Mouse (Mus musculus): ENCODE data around the gene Mipol1. TPM values are rescaled to one million over a fixed set of nuclear protein-coding genes. Genes with fewer than 3 reads are reported as not detected.
A peak's percentile ranks its signal among the peaks of the same experiment; 100 is the strongest.

Gene Mipol1
- total RNA-seq, 2 experiments from 2014 or later: 3.0 to 3.4 TPM

DNA sequence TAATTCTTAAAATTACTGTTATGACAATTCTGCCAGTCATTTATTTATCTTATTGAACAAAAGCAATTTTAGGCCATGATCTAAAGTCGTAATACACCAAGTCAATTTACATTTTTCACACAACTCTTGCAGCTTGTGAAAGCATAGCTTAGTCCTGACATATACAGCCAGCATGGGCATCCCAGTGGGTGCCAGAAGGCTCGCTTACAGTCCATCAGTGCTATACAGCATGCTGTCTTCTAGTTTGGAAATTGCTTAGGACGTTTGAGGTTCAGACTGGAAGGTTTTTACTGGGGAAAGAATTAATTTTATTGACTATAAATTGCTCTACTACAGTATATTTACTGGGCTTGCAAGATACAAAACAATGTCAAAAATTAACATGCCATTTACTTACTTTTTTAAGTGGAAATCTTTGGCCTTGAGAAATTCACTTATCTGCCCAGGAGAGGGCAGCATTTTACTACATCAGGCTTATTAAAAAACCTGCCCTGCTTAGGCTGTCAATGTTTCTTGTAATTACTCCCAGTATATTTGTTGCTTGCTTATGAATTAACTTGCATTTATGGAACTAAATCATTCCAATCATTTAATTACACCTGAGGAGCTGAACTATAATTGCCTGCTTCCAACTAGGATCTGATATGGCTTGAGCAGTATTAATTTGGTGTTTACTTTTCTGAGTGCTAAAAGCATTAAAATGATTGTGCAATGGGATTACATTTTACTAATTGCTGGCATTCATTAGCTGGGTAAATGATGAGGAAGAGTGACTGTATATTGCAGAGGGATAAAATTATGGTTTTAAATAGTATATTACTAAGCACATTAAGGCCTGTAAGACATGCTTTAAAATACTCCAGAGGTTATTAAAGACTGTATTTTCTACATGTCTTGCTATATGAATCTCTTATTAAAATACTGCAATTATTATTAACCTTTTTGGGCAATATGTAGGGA lies 51.2 kb downstream of the Mipol1 start:
- Histone ChIP-seq H3K27ac (no peak overlapping the region), H3K4me3 (no peak overlapping the region)
- peak; percentile 74 for TF ChIP-seq CTCF (IDR thresholded peaks at IDR 0.05)
- intact Hi-C loops (cut with DNase I): loop anchor here (5.0 kb wide), 2 partner anchors 266 to 506 kb away; partner anchors contain the start of gene Foxa1
- DNase-seq: no peak

GRCm38 (mm10) chr12:57285303-57286059 lies 55.3 kb downstream of the Mipol1 start:
- Histone ChIP-seq H3K27ac (no peak overlapping the region), H3K4me3 (no peak overlapping the region)
- intact Hi-C loops (cut with DNase I): no loop called here
- TF ChIP-seq CTCF (IDR thresholded peaks at IDR 0.05): no peak
- no peak for DNase-seq

- no peak overlapping the region for H3K27ac ChIP-seq
- DNase-seq: no peak
- intact Hi-C loops (cut with DNase I): no loop called here
- TF ChIP-seq CTCF (IDR thresholded peaks at IDR 0.05): no peak
- no peak overlapping the region for H3K4me3 ChIP-seq
Measured at GRCm38 (mm10) chr12:57307337-57307736, 77.1 kb downstream of the Mipol1 start.

DNA sequence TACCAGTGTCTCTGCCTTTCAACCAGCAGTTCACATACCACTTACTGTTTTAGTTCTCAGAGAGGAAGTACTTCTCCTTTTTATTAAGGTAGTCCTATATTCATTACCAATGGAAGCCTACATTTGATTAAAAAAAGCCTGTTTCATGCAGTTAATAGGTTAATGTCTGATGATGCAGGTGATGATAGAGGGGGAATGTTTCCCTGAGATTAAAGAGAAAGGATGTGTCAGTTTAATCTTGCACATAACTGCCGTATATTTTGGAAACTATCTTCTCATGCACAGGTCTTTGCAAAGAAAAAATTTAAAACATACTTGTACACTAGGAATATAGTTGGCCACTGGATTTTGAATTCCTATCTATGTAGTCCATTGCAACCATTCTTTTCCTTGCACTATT lies 77.5 kb downstream of the Mipol1 start:
- no peak overlapping the region for H3K4me3 ChIP-seq
- no peak for TF ChIP-seq CTCF (IDR thresholded peaks at IDR 0.05)
- H3K27ac ChIP-seq: no peak overlapping the region
- no peak for DNase-seq
- intact Hi-C loops (cut with DNase I): no loop called here

GRCm38 (mm10) chr12:57339053-57339452 lies 108.8 kb downstream of the Mipol1 start:
- Histone ChIP-seq H3K4me3 (no peak overlapping the region), H3K27ac (no peak overlapping the region)
- no peak for DNase-seq
- intact Hi-C loops (cut with DNase I): no loop called here
- no peak for TF ChIP-seq CTCF (IDR thresholded peaks at IDR 0.05)

GRCm38 (mm10) chr12:57340111-57340510 lies 109.9 kb downstream of the Mipol1 start:
- no peak overlapping the region for H3K4me3 ChIP-seq
- no peak overlapping the region for H3K27ac ChIP-seq
- intact Hi-C loops (cut with DNase I): no loop called here
- no peak for DNase-seq
- TF ChIP-seq CTCF (IDR thresholded peaks at IDR 0.05): no peak

DNA sequence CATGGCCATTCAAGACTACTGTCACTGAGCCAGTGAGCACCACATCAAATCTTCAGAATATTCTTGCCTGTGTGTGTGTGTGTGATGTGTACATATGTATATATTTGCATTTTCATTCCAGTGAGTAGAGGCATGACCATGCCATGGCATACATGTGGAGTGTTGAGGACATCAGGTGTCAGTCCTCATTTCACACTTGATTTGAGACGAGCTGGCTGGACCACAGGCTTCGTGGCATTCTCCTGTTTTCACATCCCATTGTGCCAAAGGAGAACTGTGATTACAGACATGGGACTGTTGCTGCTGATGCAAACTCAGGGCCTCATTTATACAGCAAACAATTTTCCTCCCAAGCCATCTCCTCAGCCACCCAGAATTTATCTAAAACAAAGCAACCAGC lies 132.5 kb downstream of the Mipol1 start:
- DNase-seq: no peak
- H3K4me3 ChIP-seq: no peak overlapping the region
- intact Hi-C loops (cut with DNase I): no loop called here
- TF ChIP-seq CTCF (IDR thresholded peaks at IDR 0.05): no peak
- H3K27ac ChIP-seq: no peak overlapping the region

GRCm38 (mm10) chr12:57364027-57364426 lies 133.8 kb downstream of the Mipol1 start:
- Histone ChIP-seq H3K4me3 (no peak overlapping the region), H3K27ac (no peak overlapping the region)
- intact Hi-C loops (cut with DNase I): no loop called here
- no peak for DNase-seq
- TF ChIP-seq CTCF (IDR thresholded peaks at IDR 0.05): no peak

- TF ChIP-seq CTCF (IDR thresholded peaks at IDR 0.05): no peak
- no peak overlapping the region for H3K4me3 ChIP-seq
- DNase-seq: no peak
- H3K27ac ChIP-seq: no peak overlapping the region
- intact Hi-C loops (cut with DNase I): no loop called here
Measured at GRCm38 (mm10) chr12:57371790-57372547, 141.7 kb downstream of the Mipol1 start.

DNA sequence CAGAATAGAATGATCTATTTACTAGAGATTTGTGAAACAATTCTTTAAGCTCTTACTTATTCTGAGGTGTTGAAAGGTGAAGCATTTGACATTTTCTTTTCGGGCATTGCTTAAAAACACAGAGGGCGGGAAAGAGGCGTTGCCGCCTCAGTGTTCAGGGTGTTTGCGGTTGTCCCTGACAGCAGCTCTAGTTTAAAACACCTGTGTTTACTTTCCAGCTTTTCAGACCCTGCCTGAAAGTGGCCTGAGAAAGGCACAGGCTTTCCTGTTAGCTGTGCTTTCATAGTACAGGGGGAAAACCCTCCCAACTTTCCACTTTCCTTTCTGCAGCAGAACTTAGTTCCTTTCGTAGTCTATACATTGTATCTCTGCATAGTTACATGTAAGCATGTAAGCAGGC lies 152.6 kb downstream of the Mipol1 start:
- intact Hi-C loops (cut with DNase I): no loop called here
- no peak for TF ChIP-seq CTCF (IDR thresholded peaks at IDR 0.05)
- no peak for DNase-seq

DNA sequence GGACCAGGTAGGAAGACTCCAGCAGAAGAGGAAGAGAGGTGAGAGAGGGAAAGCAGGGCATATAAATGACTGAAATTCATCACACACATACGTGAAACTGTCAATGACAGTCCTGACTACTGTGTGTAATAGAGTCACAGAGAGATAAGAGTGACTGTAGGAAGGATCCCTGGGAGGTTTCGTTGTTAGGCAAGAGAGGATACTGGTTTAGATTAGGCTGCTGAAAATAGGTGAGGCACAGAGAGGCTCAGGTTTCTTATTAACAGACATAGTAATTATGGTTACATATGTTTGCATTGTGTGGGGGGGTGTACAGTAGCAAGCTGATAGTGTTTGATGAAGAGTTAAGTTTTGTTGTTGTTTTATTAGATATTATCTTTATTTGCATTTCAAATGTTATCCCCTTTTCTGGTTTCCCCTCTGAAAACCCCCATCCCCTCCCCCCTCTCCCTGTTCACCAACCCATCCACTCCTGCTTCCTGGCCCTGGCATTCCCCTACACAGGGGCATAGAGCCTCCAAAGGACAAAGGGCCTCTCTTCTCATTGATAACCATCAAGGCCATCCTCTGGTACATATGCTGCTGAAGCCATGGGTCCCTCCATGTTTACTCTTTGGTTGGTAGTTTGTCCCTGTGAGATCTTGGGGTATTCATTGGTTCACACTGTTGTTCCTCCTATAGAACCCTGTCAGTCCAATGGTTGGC lies 157.5 kb downstream of the Mipol1 start:
- intact Hi-C loops (cut with DNase I): no loop called here
- TF ChIP-seq CTCF (IDR thresholded peaks at IDR 0.05): no peak
- Histone ChIP-seq H3K27ac (no peak overlapping the region), H3K4me3 (no peak overlapping the region)
- no peak for DNase-seq

More for the DNA sequence above, 152.6 kb downstream of the Mipol1 start:
- Histone ChIP-seq H3K4me3 (no peak overlapping the region), H3K27ac (no peak overlapping the region)

- intact Hi-C loops (cut with DNase I): no loop called here
- H3K4me3 ChIP-seq: no peak overlapping the region
- DNase-seq: no peak
- TF ChIP-seq CTCF (IDR thresholded peaks at IDR 0.05): no peak
- H3K27ac ChIP-seq: no peak overlapping the region
Measured at GRCm38 (mm10) chr12:57399547-57399946, 169.3 kb downstream of the Mipol1 start.
